Mouse (Mus musculus) lung, adult 2 months (tissue): Measurements from ENCODE around the gene Slc25a47. TPM values are rescaled to one million over a fixed set of nuclear protein-coding genes. Genes with fewer than 3 reads are reported as not detected.

Experiments used
- DNase-seq: peaks from one replicate; pipeline ENCODE4 v3.0.0; 2022
- H3K4me1 ChIP-seq: fragments of 200-500 bp; 2 replicates; pipeline ENCODE4 v1.6.1; 2011; ENCODE audit warnings: low read length; ENCODE audit not compliant: control insufficient read depth, insufficient read depth
- H3K4me3 ChIP-seq: fragments of 200-500 bp; replicated peaks from 2 replicates; pipeline ENCODE3; 2011; ENCODE audit warnings: low read depth, mild to moderate bottlenecking, control low read depth, low read length; ENCODE audit errors: extremely low read depth
- CTCF ChIP-seq: fragments of 200-500 bp; IDR thresholded peaks from 2 replicates; pipeline ENCODE4 v1.5.1; 2011; ENCODE audit warnings: mild to moderate bottlenecking, low read length, control low read depth; ENCODE audit not compliant: insufficient read depth
- POLR2A ChIP-seq: fragments of 200-500 bp; IDR thresholded peaks from 2 replicates; pipeline ENCODE4 v1.6.1; 2011; ENCODE audit warnings: low read depth, mild to moderate bottlenecking, control low read depth, low read length, borderline replicate concordance; ENCODE audit errors: extremely low read depth
- WGBS: fragments of 180-500 bp; shearing (Covaris S2); methylation state at CpG from one replicate; pipeline ENCODE4 v1.1.7; 2018; 5-methylcytosine and 5-hydroxymethylcytosine counted together
- polyA plus RNA-seq: library from polyadenylated mRNA; depleted of rRNA; stranded (reverse); fragments of >200 nt; gene quantifications from 2 replicates; pipeline ENCODE4 v1.2.3, GENCODE M21; 2012; rRNA removed

Gene Slc25a47
- polyA plus RNA-seq, 1 experiment: 13.7 TPM

DNA sequence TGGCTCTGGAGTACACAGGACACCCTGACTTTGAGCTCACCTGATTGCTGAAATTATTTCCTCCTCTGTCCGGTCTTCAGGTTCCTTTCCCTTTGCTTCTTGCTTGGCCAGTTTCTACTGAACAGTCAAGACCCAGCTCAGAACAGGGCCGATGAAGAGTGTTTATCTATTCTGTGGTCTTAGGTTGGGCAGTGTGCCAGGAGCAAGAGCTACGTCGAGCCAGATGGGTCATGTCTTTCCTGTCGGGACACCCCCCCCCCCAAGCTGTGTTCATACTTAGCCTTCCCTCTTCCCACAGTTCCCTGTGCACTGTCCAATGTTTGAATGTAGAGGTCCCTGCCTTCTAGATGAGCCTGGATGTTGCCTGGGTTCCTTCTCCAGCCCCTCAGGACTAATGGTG lies 65.5 kb downstream of the Slc25a47 start:
- no peak for TF ChIP-seq POLR2A
- no peak for TF ChIP-seq CTCF
- 26% methylated on average over 5 of the region's 5 CpGs for WGBS
- H3K4me1 ChIP-seq: no peaks in the 10 kb centered on the region
- DNase-seq: no peak
- no peak overlapping the region for H3K4me3 ChIP-seq

DNA sequence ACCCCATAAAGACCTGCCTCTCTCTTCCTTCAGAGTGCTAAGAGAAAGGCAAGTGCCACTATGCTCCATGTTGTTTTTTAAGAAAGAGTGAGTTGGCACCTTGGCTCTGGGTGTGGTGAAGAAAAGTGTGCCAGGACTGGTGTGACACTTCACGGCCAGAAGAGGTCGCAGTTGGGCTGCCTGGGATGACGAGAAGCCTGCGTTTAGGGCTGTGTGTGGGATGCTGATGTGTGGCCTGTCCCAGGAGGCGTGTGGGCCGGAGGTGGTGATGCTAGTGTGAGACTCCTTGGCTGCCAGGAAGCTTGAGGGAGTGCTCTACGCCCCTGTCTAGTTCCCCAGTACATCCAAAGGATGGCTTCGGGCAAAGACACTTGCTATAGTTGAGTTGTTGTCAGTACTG lies 67.1 kb downstream of the Slc25a47 start:
- peak; percentile 47 for DNase-seq
- WGBS: 25% methylated on average over 8 of the region's 8 CpGs

GRCm38 (mm10) chr12:108903600-108904275 lies 67.9 kb downstream of the Slc25a47 start:
- 76% methylated on average over 8 of the region's 8 CpGs for WGBS
- no peak for TF ChIP-seq POLR2A
- TF ChIP-seq CTCF: 0 out of 2 replicates have a peak, but pooled peaks have one; percentile 29
- H3K4me1 ChIP-seq: no peaks in the 10 kb centered on the region
- no peak overlapping the region for H3K4me3 ChIP-seq
- no peak for DNase-seq

More for the DNA sequence above, 67.1 kb downstream of the Slc25a47 start:
- Histone ChIP-seq H3K4me1 (no peaks in the 10 kb centered on the region), H3K4me3 (no peak overlapping the region)
- TF ChIP-seq CTCF: peak; percentile 91
- TF ChIP-seq POLR2A: no peak

- DNase-seq: no peak
- no peak overlapping the region for H3K4me3 ChIP-seq
- WGBS: 65% methylated on average over 8 of the region's 8 CpGs
- TF ChIP-seq POLR2A (no peak), CTCF (no peak)
- H3K4me1 ChIP-seq: no peaks in the 10 kb centered on the region
Measured at GRCm38 (mm10) chr12:108904276-108904653, 68.4 kb downstream of the Slc25a47 start.

GRCm38 (mm10) chr12:108905620-108906302 lies 69.9 kb downstream of the Slc25a47 start:
- no peak for DNase-seq
- 77% methylated on average over 14 of the region's 14 CpGs for WGBS
- TF ChIP-seq POLR2A (no peak), CTCF (no peak)
- H3K4me1 ChIP-seq: no peaks in the 10 kb centered on the region
- H3K4me3 ChIP-seq: no peak overlapping the region

DNA sequence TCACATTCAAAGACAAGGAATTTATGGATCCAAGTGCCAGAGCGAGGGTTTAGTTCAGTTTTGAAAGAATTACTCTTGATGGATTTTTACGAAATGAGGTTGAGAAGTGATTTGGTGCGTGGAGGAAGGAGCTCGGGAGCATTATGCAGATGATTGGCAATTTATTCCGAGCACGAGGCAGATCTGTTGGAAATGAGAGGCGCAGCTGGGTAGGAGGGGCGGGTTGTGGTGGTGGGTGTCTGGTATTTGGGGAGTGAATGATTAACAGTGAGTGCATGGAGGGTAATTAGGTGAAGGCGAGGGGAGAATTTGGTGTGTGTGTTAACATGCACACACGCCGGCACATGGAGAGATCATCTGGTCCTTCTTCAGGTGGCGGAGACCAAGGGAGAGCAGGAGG lies 70.6 kb downstream of the Slc25a47 start:
- WGBS: 84% methylated on average over 12 of the region's 12 CpGs
- TF ChIP-seq POLR2A: no peak
- TF ChIP-seq CTCF: no peak
- Histone ChIP-seq H3K4me1 (no peaks in the 10 kb centered on the region), H3K4me3 (no peak overlapping the region)
- DNase-seq: no peak

Other genes starting within 250 kb of the Slc25a47 start
- gene Degs2, start 133.7 kb upstream of the Slc25a47 start, polyA plus RNA-seq: 2.0 and 5.3 TPM in 2 replicates
- gene Yy1, start 43.1 kb upstream of the Slc25a47 start, polyA plus RNA-seq: 19.3 and 22.0 TPM in 2 replicates
- gene Slc25a29, start 163 bp upstream of the Slc25a47 start, polyA plus RNA-seq: 15.1 and 19.0 TPM in 2 replicates
- 15.7 and 18.3 TPM in 2 replicates for gene Wdr25, start 57.6 kb downstream of the Slc25a47 start, polyA plus RNA-seq
- 119 and 127 TPM in 2 replicates for gene Wars, start 58.1 kb downstream of the Slc25a47 start, polyA plus RNA-seq
- gene Begain, start 232.2 kb downstream of the Slc25a47 start, polyA plus RNA-seq: 7.1 and 8.3 TPM in 2 replicates